24 mouse cellular contexts compared by ENCODE assay signal in the genomic region with DNA sequence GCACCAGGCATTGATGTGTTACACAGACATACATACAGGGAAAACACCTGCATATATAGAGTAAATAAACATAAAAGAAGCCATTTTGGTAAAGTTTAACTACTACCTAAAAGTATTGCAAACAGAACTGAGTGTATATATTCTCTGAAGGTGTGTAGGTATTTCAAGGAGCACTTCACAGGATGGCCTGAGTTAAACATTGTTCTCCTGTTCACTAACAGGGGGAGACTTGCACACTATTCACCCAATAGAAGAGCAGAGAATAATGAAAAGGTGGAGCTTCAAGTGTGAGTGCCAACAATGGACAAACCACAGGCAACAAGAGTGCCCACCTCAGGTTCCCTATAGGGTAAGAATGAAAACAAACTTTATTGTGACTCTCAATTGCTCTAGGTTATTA.
"Had no signal": no experiment of that assay in that cellular context is flagged by ENCODE, and none has a peak within 500 bp of the region (broad histone marks: within the 10 kb centered on the region; RNA-seq: fewer than 3 reads in every experiment).

No protein-coding gene starts in this region.

- DNase-seq: forebrain, postnatal 0 days; gastrocnemius, postnatal 14 days; gastrocnemius, postnatal 36 days; heart, adult 2 months; heart, postnatal 14 days; heart, postnatal 36 days; kidney, adult 11 months; kidney, adult 2 months; kidney, adult 9 months; kidney, postnatal 14 days; kidney, postnatal 36 days; layer of hippocampus, adult 9-11 months; layer of hippocampus, postnatal 36 days; left cerebral cortex, postnatal 4 days had no signal

- H3K27me3 ChIP-seq: heart, embryonic 13.5 days; heart, embryonic 15.5 days; hindbrain, embryonic 13.5 days; hindbrain, embryonic 15.5 days; kidney, embryonic 15.5 days; limb, embryonic 13.5 days had no signal

- H3K4me3 ChIP-seq: heart, adult 2 months; heart, embryonic 13.5 days; heart, embryonic 15.5 days; hindbrain, embryonic 13.5 days; hindbrain, embryonic 15.5 days; kidney, embryonic 15.5 days; limb, embryonic 13.5 days had no signal

- ATAC-seq: forebrain, postnatal 0 days; hindbrain, postnatal 0 days; intestine, embryonic 16.5 days had no signal

- H3K4me1 ChIP-seq: heart, embryonic 13.5 days; heart, embryonic 15.5 days; kidney, embryonic 15.5 days; limb, embryonic 13.5 days had no signal

- H3K9me3 ChIP-seq: heart, embryonic 13.5 days; heart, embryonic 15.5 days; hindbrain, embryonic 13.5 days; hindbrain, embryonic 15.5 days; kidney, embryonic 15.5 days; limb, embryonic 13.5 days had no signal

- H3K4me2 ChIP-seq: heart, embryonic 11.5 days; heart, embryonic 13.5 days; heart, embryonic 15.5 days; hindbrain, embryonic 13.5 days; hindbrain, embryonic 15.5 days; kidney, embryonic 15.5 days; limb, embryonic 13.5 days had no signal

- H3K27ac ChIP-seq: heart, adult 2 months; heart, embryonic 13.5 days; heart, embryonic 15.5 days; hindbrain, embryonic 13.5 days; hindbrain, embryonic 15.5 days; hindbrain, postnatal 0 days; kidney, embryonic 15.5 days; kidney, postnatal 0 days; limb, embryonic 13.5 days had no signal

- H3K36me3 ChIP-seq: heart, embryonic 13.5 days; heart, embryonic 15.5 days; hindbrain, embryonic 13.5 days; hindbrain, embryonic 15.5 days; kidney, embryonic 15.5 days; limb, embryonic 13.5 days had no signal

- H3K9ac ChIP-seq: forebrain, postnatal 0 days; heart, embryonic 13.5 days; heart, embryonic 15.5 days; hindbrain, embryonic 13.5 days; hindbrain, embryonic 15.5 days; kidney, embryonic 15.5 days; limb, embryonic 13.5 days had no signal
